In the genomic region with DNA sequence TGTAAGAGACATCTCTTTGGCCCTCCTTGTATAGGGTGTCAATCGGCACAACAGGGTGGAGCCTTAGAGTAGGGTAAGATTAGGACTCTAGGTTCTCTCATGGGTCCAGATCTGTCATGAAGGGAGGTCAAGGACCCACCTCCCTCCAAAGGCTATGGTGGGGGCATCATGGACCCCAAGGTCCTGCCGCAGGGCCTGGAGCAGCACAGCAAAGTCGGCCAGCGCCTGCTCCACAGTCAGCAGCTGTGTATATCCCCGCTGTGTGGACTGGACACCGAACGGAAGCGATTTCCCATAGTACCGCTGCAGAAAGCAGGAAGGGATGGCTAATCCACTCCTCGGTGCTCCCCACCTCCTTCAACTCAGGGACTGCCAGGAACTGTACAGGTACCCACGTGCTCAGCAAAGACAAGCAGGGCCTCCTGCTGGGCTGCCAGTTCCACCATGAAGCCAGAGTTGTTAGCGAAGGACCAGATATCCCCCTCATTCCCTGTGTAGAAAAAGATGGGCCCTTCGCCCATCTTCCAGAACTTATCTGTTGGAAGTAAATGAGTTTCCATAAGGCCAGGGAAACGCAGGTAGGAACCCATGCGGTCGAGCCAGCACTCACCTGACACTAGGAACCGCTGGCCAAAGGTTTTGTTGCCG, we compare ENCODE assay signal across 9 mouse cellular contexts. TPM values are rescaled to one million over a fixed set of nuclear protein-coding genes. Genes with fewer than 3 reads are reported as not detected.
DNase-seq lines count a peak whose midpoint lies in the region; ATAC-seq and TF ChIP-seq lines count a peak whose summit lies in the region.
"Had no signal": no experiment of that assay in that cellular context is flagged by ENCODE, and none has a peak within 500 bp of the region (broad histone marks: within the 10 kb centered on the region; RNA-seq: fewer than 3 reads in every experiment).

No protein-coding gene starts in this region.

- H3K4me3 ChIP-seq in erythroblast, embryonic 14.5 days (replicated peaks), result peak overlapping the region; percentile 77
- H3K4me3 ChIP-seq in testis, adult 2 months (ENCODE audit: control insufficient read depth, low read depth, low read length), result peak overlapping the region; percentile 77
- H3K4me3 ChIP-seq in liver, embryonic 12.5 days, result peak overlapping the region; percentile 65

- no peak for TF ChIP-seq POLR2A in testis, adult 2 months (IDR thresholded peaks at IDR 0.05; ENCODE audit: control insufficient read depth, low read depth, low read length)

- peak overlapping the region; percentile 87 for H3K4me2 ChIP-seq in liver, embryonic 12.5 days

- WGBS in liver, embryonic 12.5 days (ENCODE audit: insufficient replicate concordance), result 28% methylated on average over 18 of the region's 18 CpGs

- no peak for DNase-seq in testis, postnatal 10 days (ENCODE audit: low spot score)
- no peak for DNase-seq in B cell, adult 2 months
- DNase-seq in Muller cell, postnatal 12 days (ENCODE audit: inconsistent ontology term), result no peak
- no peak for DNase-seq in thymus, postnatal 14 days

- H3K4me1 ChIP-seq in erythroblast, embryonic 14.5 days (ENCODE audit: control insufficient read depth), result peaks cover 27% of the 10 kb centered on the region
- peaks cover 18% of the 10 kb centered on the region for H3K4me1 ChIP-seq in testis, adult 2 months (ENCODE audit: control insufficient read depth, insufficient read depth, low read length)
- peaks cover 24% of the 10 kb centered on the region for H3K4me1 ChIP-seq in liver, embryonic 12.5 days

- H3K36me3 ChIP-seq in erythroblast, embryonic 14.5 days (ENCODE audit: control insufficient read depth), result peaks cover 43% of the 10 kb centered on the region
- H3K36me3 ChIP-seq in testis, adult 2 months (ENCODE audit: control insufficient read depth, insufficient read depth, low read length), result no peaks in the 10 kb centered on the region
- peaks cover 37% of the 10 kb centered on the region for H3K36me3 ChIP-seq in liver, embryonic 12.5 days

- no peak overlapping the region for H3K27ac ChIP-seq in testis, adult 2 months (ENCODE audit: control insufficient read depth, insufficient read depth, low read depth, low read length)
- H3K27ac ChIP-seq in liver, embryonic 12.5 days, result no peak overlapping the region

- no peak for ATAC-seq in erythroblast, adult 5-6 weeks (replicated peaks; ENCODE audit: low FRiP score, poor library complexity, severe bottlenecking)
- 0 out of 2 replicates have a peak, but pooled peaks have one; percentile 28 for ATAC-seq in liver, embryonic 12.5 days

- peak overlapping the region; percentile 64 for H3K9ac ChIP-seq in liver, embryonic 12.5 days

- no peak for TF ChIP-seq CTCF in testis, adult 2 months (IDR thresholded peaks at IDR 0.05; ENCODE audit: control insufficient read depth, insufficient read depth, insufficient replicate concordance, low read depth, low read length)

- H3K27me3 ChIP-seq in erythroblast, embryonic 14.5 days (ENCODE audit: control insufficient read depth), result no peaks in the 10 kb centered on the region
- H3K27me3 ChIP-seq in testis, adult 2 months (ENCODE audit: control insufficient read depth, insufficient read depth, low read length), result no peaks in the 10 kb centered on the region
- no peaks in the 10 kb centered on the region for H3K27me3 ChIP-seq in liver, embryonic 12.5 days (replicated peaks)

- no peaks in the 10 kb centered on the region for H3K9me3 ChIP-seq in erythroblast, embryonic 14.5 days (ENCODE audit: control insufficient read depth, low read length)
- no peaks in the 10 kb centered on the region for H3K9me3 ChIP-seq in liver, embryonic 12.5 days (replicated peaks)

RNA-seq across cellular contexts. Expression of gene Dpp7, which starts 0.6 kb away (rescaled TPM):
- 0.24 and 0.76 TPM in 2 replicates for polyA plus RNA-seq in erythroblast, embryonic 14.5 days (2012)
- total RNA-seq in erythroblast, adult 5-6 weeks (2015; ENCODE audit: low replicate concordance), result 13.3 TPM in 1 of 2 replicates, not detected in the other
- 2.6 TPM in 1 of 2 replicates, not detected in the other for total RNA-seq in erythroblast, adult 5-6 weeks (2017; ENCODE audit: low replicate concordance)
- polyA plus RNA-seq in testis, adult 2 months (2012; rRNA removed), result 4.0 and 5.0 TPM in 2 replicates
- 11.2 TPM in 2 replicates for polyA plus RNA-seq in liver, embryonic 12.5 days (2016; fragmentation: Nextera tagmentation; extraction: Ambion mirVana)

RNA-seq across cellular contexts. Expression of gene Uap1l1, which starts 9.9 kb away (rescaled TPM):
- 0.04 and 0.17 TPM in 2 replicates for polyA plus RNA-seq in erythroblast, embryonic 14.5 days (2012)
- 7.7 and 13.3 TPM in 2 replicates for total RNA-seq in erythroblast, adult 5-6 weeks (2015; ENCODE audit: low replicate concordance)
- 0.51 and 3.9 TPM in 2 replicates for total RNA-seq in erythroblast, adult 5-6 weeks (2017; ENCODE audit: low replicate concordance)
- 1.7 and 2.2 TPM in 2 replicates for polyA plus RNA-seq in testis, adult 2 months (2012; rRNA removed)
- 13.5 and 14.0 TPM in 2 replicates for polyA plus RNA-seq in liver, embryonic 12.5 days (2016; fragmentation: Nextera tagmentation; extraction: Ambion mirVana)

RNA-seq across cellular contexts. Expression of gene Sapcd2, which starts 16.6 kb away (rescaled TPM):
- 10.3 and 12.6 TPM in 2 replicates for polyA plus RNA-seq in erythroblast, embryonic 14.5 days (2012)
- 3.3 and 8.8 TPM in 2 replicates for total RNA-seq in erythroblast, adult 5-6 weeks (2015; ENCODE audit: low replicate concordance)
- total RNA-seq in erythroblast, adult 5-6 weeks (2017; ENCODE audit: low replicate concordance), result 0.98 and 8.0 TPM in 2 replicates
- polyA plus RNA-seq in testis, adult 2 months (2012; rRNA removed), result 1.1 and 1.3 TPM in 2 replicates
- 34.6 and 38.0 TPM in 2 replicates for polyA plus RNA-seq in liver, embryonic 12.5 days (2016; fragmentation: Nextera tagmentation; extraction: Ambion mirVana)
- total RNA-seq: neutrophil, adult 5-6 weeks had no signal

RNA-seq across cellular contexts. Expression of gene Man1b1, which starts 23.4 kb away (rescaled TPM):
- 0.86 and 1.3 TPM in 2 replicates for polyA plus RNA-seq in erythroblast, embryonic 14.5 days (2012)
- total RNA-seq in erythroblast, adult 5-6 weeks (2015; ENCODE audit: low replicate concordance), result 4.6 and 11.1 TPM in 2 replicates
- 13.2 and 28.3 TPM in 2 replicates for total RNA-seq in erythroblast, adult 5-6 weeks (2017; ENCODE audit: low replicate concordance)
- 25.4 and 29.3 TPM in 2 replicates for polyA plus RNA-seq in testis, adult 2 months (2012; rRNA removed)
- polyA plus RNA-seq in liver, embryonic 12.5 days (2016; fragmentation: Nextera tagmentation; extraction: Ambion mirVana), result 29.4 and 30.5 TPM in 2 replicates

RNA-seq across cellular contexts. Expression of gene Grin1, which starts 36.6 kb away (rescaled TPM):
- not detected in 2 replicates for polyA plus RNA-seq in erythroblast, embryonic 14.5 days (2012)
- total RNA-seq in erythroblast, adult 5-6 weeks (2015; ENCODE audit: low replicate concordance), result not detected in 2 replicates
- not detected in 2 replicates for total RNA-seq in erythroblast, adult 5-6 weeks (2017; ENCODE audit: low replicate concordance)
- polyA plus RNA-seq in testis, adult 2 months (2012; rRNA removed), result 0.38 and 0.75 TPM in 2 replicates
- polyA plus RNA-seq in liver, embryonic 12.5 days (2016; fragmentation: Nextera tagmentation; extraction: Ambion mirVana), result 0.24 and 0.41 TPM in 2 replicates
- total RNA-seq: neutrophil, adult 5-6 weeks had no signal
